Mouse (Mus musculus) neutrophil, adult 5-6 weeks (primary cell): Measurements from ENCODE around the gene Rasl10b. TPM values are rescaled to one million over a fixed set of nuclear protein-coding genes. Genes with fewer than 3 reads are reported as not detected.

Source experiments
- ATAC-seq: fragments of 151-379, 151-347 bp; 2 replicates; pipeline ENCODE4 v1.8.0; 2017; ENCODE audit warnings: mild to moderate bottlenecking, moderate TSS enrichment; ENCODE audit not compliant: insufficient number of reproducible peaks, poor library complexity, low FRiP score, severe bottlenecking; ENCODE audit errors: extremely low read depth
- total RNA-seq: library from RNA; stranded (forward); fragments of 200-1000 nt; gene quantifications from 2 replicates; pipeline ENCODE4 v1.2.3, GENCODE M21; 2017

Gene Rasl10b
- total RNA-seq, 1 experiment from 2014 or later = 1.0 TPM

DNA sequence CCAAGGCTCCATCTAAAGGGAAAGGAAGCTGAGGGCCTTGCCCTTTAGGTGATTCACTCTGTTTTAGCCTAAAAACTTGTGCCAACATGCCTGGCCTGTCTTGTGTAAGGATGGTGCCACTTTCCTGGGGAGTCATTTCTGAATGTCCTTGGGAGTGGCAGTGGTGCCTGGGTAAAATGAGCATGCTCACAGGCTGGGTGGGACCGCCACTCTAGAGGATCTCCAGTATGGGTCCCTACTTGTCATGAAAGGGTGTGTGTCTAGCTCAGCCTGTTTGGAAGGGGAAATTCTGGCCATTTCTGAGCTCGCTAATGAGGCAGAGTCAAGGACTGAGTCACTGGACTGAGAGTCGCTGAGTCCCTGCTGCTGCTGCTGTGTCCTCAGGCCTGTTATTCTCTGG is 46.7 kb downstream of the Rasl10b start:
- ATAC-seq = no peak

- no peak for ATAC-seq
Observed at GRCm38 (mm10) chr11:83457257-83457656, 48.3 kb downstream of the Rasl10b start.

DNA sequence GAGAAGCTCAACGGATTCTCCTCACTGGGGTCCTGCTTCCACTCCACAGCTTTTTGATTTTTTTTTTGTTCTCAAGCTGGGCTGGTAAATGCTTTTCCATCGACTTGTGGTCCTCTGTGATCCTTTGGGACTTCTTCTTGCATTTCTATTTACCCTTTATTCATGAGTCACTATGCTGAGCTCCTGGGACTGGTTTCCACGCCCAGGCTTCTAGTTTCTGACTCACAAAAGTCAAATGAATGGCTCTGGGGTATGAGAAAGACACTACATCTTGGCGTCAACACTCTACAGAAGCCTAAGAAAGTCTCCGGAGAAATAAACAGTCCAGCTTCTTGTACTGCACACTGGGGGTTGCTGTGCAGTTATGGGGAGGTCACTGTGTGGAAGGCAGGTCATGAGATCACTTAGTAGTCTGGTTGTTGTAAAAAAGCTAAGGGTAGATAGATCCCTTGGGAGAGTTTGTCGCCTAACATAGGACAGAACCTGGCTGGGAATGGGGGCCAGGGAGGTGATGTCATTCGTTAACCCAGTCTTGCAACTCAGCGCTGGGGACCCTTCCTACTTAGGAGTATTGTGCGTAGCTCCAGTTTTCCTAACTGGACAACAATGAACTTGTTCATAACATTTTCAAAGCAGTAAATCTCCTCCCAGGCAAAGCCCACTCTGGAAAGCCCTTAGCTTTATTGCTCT is 49.1 kb downstream of the Rasl10b start:
- no peak for ATAC-seq

- ATAC-seq = no peak
Observed at GRCm38 (mm10) chr11:83461462-83462027, 52.6 kb downstream of the Rasl10b start.

- ATAC-seq = no peak
Observed at GRCm38 (mm10) chr11:83462711-83463244, 53.8 kb downstream of the Rasl10b start, which contains the start of gene Mmp28. TSS of gene Mmp28 (minus strand) at chr11:83463071.

- no peak for ATAC-seq
Observed at GRCm38 (mm10) chr11:83465976-83466375, 57.0 kb downstream of the Rasl10b start.

GRCm38 (mm10) chr11:83467120-83467652 is 58.2 kb downstream of the Rasl10b start:
- ATAC-seq = no peak

GRCm38 (mm10) chr11:83468765-83469164 is 59.8 kb downstream of the Rasl10b start:
- no peak for ATAC-seq

Other genes with a start within 250 kb of the Rasl10b start
- gene Slfn4, start 234.0 kb upstream of the Rasl10b start, total RNA-seq = 903 and 944 TPM in 2 replicates
- 5.3 and 6.6 TPM in 2 replicates for gene Slfn3, start 217.8 kb upstream of the Rasl10b start, total RNA-seq
- gene Slfn14, start 122.4 kb upstream of the Rasl10b start, total RNA-seq = 0.37 and 0.93 TPM in 2 replicates
- 71.2 and 77.4 TPM in 2 replicates for gene Ap2b1, start 110.1 kb upstream of the Rasl10b start, total RNA-seq
- gene Pex12, start 106.6 kb upstream of the Rasl10b start, total RNA-seq = 6.5 and 7.6 TPM in 2 replicates
- gene Gas2l2, start 20.3 kb downstream of the Rasl10b start, total RNA-seq = not detected in 2 replicates
- 0.93 and 2.6 TPM in 2 replicates for gene 1700020L24Rik, start 28.5 kb downstream of the Rasl10b start, total RNA-seq
- 0.25 TPM in 1 of 2 replicates, not detected in the other for gene Mmp28, start 53.9 kb downstream of the Rasl10b start, total RNA-seq
- gene Taf15, start 63.9 kb downstream of the Rasl10b start, total RNA-seq = 59.3 and 61.3 TPM in 2 replicates
- not detected in 2 replicates for gene Heatr9, start 113.0 kb downstream of the Rasl10b start, total RNA-seq
- gene Ccl5, start 121.4 kb downstream of the Rasl10b start, total RNA-seq = 14.0 and 15.2 TPM in 2 replicates
- gene Ccl9, start 169.5 kb downstream of the Rasl10b start, total RNA-seq = 30.6 and 52.2 TPM in 2 replicates
- 1,141 and 1,189 TPM in 2 replicates for gene Ccl6, start 183.9 kb downstream of the Rasl10b start, total RNA-seq
- 1.4 TPM in 1 of 2 replicates, not detected in the other for gene Rpl9-ps1, start 236.5 kb downstream of the Rasl10b start, total RNA-seq
- 25.6 and 29.2 TPM in 2 replicates for gene Ccl3, start 240.2 kb downstream of the Rasl10b start, total RNA-seq